Mouse (Mus musculus) right cerebral cortex, postnatal 10 days (tissue): ENCODE results near the gene Gm10663.

Source experiments
- DNase-seq, 2 experiments: peaks; one replicate each; pipeline ENCODE4 v3.0.0; 2021; ENCODE audit warnings: low spot score in 2 of 2

The Gm10663 gene

DNA sequence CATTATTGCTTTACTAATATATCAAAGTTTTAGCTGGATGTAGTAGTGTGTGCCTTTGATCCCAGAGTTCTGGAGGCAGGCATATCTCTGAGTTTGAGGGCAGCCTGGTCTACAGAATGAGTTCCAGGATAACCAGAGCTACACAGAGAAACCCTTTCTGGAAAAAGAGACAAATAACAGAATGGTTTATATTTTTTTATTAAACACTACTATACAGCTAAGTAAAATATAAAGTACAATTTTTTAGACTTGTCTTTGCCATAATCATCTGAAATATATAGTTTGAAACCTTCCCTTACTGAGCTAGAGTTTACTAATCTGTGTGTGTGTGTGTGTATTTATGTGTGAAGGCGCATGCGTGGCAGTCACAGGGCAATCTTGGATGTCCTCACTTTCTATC is at the start of gene Gm10663:
Gm10663 (plus strand) TSS at position 301 of the 400 bp plus-strand sequence.
- no peak for DNase-seq

DNA sequence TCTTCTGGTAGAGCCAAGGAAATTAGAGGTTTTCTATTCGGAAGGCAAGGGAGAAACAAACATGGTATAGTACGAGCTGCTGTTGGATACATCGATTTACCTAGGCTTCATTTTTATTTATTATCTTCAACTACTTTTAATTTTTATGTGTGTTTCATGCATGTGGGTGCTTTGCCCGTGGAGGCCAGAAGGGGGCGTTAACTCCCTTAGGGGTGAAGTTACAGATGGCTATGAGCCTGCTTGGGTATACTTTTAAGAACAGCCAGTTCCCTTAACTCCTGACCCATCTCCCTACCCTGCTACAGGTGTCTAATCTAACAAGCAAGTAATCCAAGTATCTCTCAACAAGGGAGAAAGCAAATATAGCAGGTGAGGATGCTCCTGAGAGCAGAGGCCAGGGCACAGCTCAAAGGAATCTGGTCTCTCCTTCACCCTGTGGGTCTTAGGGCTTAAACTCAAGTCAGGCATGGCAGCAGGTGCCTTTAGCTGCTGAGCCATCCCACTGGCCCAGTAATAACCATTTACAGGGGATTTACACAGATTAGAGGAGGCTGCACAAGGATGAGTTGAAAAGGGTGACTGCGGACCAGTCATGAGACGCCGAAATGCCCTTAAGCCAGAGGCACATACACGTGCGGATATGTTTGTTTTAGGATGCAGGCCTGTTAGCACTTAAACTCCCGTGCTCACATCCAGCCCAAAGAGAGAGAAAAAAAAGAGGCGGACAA is 45.7 kb upstream of the Gm10663 start:
- DNase-seq, result no peak

DNA sequence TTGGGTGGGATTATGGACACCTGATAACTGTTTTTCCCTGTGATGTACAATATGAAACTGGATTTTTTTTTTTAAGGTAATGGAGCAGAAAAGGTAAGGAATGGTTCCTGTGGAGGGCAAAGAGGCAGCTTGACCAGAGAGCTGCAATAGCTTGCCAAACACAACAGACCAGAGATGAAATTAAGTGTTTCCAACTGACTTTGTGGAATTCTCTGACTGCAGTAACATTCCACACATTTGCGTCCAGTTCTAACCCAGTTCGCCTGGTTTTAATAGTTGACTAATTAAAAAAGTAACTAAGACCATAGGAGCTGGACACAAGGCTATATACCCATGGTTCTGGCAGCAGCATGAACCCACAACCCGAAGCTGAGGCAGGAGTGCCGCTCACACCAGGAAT is 45.1 kb upstream of the Gm10663 start:
- DNase-seq, result no peak

DNA sequence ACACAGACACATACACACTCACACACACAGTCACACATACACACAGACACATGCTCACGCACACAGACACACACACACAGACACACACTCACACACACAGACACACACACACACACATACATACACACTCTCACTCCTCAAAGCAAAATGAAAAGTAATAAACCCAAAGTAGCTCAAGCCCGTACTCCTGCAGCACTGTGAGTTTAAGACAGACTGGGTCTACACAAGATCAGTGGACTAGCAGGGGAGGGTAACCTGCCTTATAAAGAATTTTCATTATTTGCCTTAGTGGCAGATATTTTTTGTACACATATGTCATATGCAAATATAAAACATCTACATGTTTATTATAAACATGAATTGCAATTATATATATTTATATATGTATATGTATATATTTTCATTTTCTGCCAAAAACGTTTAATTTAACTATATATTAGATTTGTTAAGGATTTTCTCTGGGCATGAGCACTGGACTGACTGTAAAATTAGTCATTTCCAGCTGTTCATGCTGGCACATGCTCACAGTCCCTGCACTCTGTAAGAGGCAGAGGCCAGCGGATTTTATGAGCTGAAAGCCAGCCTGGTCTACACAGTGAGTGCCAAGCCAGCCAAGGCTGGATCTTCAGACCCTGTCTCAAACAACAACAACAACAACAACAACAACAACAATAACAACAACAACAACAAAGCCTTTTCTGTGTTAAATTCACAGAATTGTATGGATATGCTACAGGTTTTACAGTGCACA is 43.9 kb upstream of the Gm10663 start:
- no peak for DNase-seq

DNA sequence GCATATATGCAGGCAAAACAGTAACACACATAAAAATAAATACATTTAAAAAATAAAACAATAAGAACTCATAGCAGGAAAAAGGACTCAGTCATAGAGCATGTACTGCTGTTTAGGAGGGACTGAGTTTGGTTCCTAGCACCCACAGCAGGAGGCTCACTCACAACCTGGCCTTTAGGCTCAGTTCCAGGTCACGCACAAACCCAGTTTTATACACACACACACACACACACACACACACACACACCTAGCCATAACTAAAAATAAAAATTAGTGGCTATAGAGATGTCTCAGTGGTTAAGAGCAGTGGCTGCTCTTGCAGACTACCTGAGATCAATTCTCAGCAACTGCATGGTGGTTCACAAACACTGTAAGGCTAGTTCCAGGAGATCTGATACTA is 42.7 kb upstream of the Gm10663 start:
- no peak for DNase-seq

DNA sequence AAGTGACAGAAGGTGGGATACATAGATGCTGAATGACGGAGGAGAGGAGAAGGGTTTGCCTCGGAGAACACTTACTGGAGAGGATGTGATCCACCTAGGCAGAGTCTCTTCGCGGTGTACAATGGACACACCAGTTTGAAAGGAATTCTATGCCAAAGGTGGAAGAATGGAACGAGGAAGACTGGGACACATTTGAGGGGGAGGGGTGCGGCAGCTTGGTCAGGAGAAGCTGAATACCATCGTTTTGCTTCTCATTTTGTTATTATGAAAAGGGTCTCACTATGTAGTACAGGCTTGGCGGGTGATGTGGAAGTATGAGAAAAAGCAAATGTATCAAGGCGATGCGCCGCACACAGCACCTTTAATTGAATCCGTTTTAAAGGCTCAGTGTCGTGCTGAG is 41.8 kb upstream of the Gm10663 start:
- DNase-seq, result no peak

DNA sequence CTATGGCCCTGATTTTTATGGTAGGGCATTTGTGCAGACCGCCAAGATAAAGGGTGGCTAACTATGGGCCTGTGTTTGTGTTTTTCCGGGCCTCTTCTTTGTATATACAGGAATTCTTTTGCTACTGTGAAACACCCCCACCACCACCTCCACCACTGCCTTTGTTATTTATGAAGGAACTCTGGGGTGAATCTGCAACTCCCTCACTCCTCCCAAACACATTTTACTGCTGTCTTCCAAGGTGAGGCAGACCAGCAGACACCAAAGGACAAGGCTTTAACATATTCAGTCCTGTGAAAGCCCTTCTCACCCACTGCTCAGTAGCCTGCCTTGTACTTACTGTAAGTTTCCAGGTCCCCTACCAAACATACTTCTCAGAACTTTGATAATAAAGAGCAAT is 40.7 kb upstream of the Gm10663 start:
- no peak for DNase-seq

DNA sequence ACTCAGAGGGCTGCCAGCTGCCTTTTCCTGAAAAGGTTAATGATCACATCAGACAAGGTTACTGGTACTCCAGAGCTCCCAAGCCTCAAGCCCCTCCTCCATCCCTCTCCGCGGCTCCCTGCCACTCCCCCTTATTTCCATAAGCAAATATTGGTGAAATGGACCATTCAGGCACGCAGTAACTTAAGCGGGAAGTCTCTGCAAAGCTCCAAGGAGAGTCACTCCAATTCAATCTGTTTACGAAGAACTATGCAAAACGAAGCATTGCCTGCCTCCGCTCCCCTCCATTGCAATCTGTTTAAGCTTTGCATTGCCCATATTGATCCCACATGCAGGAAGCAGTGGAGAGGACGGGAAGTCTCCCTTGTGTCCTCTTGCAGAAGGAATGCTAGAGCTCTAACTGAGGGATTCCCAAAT is 37.7 kb upstream of the Gm10663 start, which contains the start of gene Apela:
Apela (minus strand) TSS at position 220 of the 417 bp plus-strand sequence.
- DNase-seq, result peak; percentile 23 to 26

DNA sequence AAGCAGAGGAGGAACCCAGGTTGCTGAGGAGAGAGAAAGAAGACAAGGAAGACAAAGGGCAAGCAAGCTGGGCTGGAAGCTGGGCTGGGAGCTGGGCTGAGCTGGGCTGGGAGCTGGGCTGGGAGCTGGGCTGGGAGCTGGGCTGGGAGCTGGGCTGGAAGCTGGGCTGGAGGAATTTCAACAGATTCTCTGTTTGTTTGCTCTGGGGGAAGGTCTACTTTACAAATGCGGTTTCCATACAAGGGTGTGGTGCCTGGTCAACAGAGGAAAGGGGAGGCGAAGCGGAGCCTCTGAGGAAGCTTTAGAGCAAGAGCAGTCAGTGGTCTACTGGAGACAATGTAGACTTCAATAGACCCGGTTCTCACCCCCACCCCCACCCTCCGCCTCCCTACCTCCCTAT is 28.3 kb upstream of the Gm10663 start:
- DNase-seq, result no peak

DNA sequence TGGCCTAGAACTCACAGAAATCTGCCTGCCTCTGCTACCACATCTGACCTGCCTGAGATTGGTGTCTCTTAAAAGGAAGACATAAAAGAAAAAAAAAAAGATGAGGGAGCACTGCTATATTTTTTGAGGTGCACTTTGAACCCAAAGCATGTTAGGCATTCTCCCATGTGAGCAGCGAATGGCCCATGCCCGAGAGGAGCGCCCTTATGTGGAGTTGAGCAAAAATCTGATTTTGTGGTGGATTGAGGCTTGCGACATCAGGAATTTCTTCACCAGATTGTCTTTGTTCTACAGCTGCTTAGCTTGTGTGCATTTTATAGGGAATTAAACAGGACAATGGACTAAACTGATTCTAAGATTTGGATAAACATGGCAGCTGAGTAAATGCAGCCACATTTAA is 27.6 kb upstream of the Gm10663 start:
- DNase-seq, result no peak

DNA sequence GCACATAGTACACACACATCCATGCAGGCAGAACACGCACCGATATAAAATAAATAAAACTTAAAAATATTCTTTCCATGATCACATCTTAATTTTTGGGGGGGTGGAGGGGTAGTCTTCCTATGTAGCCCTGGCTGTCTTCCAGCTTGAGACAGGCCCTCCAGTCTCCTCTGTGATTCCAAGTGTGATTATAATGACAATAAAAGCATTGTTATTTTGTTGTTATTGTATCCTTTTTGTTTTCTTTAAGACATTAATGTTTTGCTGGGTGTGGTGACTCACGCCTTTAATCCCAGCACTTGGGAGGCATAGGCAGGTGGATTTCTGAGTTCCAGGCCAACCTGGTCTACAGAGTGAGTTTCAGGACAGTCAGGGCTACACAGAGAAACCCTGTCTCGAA is 27.0 kb upstream of the Gm10663 start:
- no peak for DNase-seq

DNA sequence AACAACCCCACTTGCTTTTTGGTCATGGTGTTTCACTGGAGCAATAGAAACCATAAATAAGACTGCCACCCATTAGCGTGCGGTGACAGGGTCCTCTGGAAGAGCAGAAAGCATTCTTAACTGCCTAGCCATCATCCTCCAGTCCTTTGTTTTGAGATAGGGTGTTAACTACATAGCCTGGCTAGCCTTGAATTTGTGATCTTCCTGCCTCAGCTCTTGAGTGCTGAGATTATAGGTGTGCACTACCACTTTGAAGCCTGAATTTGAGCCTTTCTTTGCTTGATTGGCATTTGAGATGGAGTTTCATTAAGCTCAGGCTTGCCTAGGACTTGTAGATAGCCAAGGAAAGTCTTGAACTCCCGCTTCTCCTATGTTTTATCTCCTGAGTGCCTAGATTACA is 21.3 kb upstream of the Gm10663 start:
- DNase-seq, result no peak

DNA sequence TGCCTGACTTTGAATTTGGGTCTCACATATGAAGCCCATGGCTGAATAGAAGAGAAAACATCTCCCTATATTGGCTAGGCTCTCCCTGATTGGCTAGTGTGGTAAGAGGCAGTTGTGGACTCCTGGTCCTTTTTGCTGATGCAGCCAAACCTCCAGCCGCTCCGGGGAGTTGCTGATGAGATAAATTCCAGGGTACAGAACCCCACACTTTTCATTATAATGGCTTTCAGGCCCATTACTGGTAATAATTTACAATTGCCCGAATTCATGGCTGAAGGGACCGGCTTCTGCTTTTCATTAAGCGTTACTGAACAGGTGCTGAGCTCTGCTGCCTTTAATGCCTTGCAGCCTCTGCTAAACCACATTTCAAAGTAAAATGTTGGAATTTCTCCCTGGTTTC is 20.9 kb upstream of the Gm10663 start:
- no peak for DNase-seq

DNA sequence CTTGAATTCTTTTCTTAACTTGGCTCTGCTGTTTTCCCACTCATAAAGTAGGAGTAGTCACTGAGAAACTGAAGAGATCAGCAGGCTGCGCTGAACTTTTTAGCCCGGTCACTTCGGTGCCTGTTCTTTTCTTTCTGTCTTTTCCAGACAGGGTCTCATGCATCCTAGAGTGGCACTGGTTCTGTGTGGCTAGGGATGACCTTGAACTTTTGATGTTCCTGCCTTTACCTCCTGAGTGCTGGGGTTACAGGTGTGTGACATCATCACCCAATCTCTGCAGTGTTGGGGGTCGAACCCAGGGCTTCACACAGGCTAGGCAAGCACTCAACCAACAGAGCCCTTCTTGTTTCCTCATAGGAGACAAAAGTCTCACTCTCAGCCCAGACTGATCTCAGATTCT is 18.1 kb upstream of the Gm10663 start:
- DNase-seq, result no peak

DNA sequence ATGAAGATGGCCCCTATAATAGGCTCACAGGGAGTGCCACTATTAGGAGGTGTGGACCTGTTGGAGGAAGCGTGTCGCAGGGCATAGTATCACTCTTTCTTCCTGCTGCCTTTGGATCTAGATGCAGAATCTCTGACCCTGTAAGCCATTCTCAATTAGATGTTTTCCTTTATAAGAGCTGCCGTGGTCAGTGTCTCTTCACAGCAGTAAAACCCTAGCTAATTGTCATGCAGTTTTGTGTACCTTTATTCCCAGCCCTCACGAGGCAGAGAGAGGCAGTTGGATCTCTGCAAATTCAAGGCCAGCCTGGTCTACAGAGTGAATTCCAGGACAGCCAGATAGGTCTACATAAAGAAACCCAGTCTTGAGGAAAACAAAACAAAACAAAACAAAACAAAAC is 12.6 kb upstream of the Gm10663 start:
- DNase-seq, result no peak

DNA sequence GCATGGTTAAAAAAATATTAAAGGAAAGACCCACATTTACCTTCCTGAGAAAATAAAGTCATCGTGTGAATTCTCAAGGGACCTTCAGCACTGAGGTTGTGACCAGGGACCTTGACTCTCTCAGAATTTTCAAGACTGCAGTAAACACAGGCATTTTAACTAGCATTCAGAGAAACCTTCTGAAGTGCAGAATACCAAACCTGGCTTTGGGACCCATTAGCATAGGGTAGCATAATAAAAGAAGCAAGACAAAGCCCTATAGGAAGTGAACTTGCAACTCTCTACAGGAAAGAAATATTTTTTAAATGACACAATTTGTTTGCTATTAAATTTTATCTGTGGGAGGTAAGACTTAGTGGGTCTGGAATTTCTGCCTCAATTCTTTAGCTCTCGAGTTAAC is 10.8 kb upstream of the Gm10663 start:
- DNase-seq, result no peak

DNA sequence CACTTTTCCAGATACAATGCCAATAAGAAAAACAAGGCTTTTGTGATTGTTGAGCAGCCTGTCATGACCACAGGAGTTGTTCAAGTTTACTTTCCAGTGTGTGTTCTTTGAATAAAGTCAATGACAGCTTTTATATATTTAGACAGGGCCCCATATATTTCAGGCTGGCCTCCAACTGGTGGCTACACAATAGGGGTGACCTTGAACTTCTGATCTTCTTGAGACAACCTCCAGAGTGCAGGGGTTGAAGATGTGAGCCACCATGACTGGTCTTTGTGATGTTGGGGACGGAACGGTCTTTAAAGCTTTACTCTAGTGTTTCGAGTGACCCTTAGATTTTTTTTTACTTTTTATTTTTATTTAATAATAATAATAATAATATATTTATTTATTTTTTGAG is 9.2 kb upstream of the Gm10663 start:
- no peak for DNase-seq

DNA sequence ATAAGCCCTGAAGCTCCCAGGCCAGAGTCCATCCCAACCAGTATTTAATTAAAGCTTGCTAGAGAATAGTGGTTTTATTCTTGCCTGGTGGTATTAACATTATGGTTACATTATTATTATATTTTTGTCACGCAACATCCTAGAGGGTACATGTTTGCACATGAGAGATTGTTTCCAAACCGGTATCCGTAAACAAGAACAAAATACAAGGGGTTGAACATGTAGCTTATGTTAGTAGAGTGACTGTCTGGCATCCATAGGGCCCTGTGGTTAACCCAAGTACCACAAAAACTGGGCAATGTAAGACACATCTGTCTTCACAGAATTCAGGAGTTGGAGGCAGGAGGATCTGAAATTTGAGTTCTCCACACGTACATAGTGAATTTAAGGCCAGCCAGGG is 7.8 kb upstream of the Gm10663 start:
- DNase-seq, result no peak

DNA sequence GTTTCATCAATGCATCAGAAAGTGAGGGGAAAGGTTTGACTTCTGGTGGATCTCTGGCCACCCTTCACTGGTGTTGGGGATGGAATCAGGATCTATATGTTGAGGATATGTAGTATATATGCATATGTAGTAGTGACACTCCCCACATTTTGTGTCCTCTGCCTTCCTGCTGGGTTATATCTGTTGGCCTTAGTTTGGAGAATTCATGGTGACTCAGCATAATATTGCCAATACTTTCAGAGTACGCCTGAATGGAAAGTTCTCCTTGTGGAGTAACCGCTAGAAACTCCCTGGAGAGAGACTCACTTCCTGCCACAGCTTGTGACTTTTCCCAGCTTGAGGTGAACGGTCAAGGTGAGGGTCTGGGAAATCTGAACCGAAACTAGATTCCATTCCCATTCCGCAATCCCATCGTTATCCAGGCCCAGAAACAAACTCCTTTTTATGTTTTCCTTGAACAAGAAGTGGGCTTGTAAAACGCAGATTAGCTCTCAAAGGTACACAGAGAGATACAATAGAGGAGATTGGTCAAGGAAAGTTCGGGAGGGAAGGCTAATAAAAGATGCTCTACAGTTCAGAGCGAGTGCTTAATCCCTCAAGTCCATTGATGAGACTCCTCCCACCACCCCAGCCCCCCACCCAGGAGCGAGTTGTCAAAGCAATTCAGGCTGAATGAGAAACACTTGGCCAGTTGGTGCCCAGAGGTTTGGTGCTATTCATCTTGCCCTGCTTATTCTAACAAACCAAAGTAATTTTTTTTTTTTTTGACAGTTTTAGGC is 7.0 kb upstream of the Gm10663 start:
- DNase-seq, result no peak

DNA sequence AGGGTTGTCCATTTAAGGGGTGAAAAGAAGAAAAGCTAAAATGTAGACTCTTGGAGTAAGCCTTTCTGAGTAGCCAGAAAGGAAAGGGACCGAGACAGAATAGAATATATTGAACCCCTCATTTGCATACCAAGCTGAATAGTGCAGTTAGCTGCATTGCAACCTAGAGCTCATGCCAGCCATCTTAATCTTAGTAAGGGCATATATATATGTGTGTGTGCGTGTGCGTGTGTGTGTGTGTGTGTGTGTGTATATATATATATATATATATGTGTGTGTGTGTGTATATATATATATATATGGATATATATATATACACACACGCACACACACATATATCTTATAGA is 6.4 kb upstream of the Gm10663 start:
- no peak for DNase-seq

DNA sequence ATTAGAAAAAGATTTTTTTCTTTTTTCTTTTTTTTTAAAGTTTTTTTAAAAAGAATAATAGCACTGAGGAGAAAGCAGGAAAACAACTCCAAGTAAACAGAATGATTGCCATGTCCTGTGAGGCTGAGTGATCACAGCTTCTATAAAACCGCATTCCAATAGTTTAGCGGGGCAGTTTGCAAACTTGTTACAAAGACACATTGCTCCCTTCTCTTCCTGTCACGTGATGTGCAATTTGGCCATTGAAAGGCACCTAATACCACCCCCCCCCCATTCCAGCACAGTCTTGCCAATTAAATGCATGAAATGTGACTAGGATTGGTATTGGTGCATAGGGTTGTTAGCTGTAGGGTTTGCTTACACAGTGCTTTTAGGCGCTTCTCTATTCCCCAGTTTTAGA is 3.8 kb upstream of the Gm10663 start:
- DNase-seq, result no peak

DNA sequence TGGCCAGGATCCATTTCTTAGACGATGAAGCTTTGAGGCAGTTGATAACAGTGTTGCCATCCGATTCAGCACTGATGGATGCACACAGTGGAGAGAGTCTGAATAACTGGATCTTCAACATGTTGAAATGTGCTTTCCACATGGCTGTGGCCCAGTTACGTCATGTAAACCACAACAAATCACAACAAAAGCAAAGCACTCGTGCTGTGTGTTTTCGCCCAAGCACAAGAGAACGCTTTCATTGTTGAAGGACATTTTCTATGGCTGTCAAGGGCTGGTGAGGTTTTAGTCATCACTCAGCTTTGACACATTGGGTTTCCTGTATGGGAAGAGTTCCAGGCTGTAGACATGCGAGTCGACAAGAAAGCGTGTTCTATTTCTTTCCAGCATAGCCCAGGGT is 5.9 kb downstream of the Gm10663 start:
- DNase-seq, result no peak

DNA sequence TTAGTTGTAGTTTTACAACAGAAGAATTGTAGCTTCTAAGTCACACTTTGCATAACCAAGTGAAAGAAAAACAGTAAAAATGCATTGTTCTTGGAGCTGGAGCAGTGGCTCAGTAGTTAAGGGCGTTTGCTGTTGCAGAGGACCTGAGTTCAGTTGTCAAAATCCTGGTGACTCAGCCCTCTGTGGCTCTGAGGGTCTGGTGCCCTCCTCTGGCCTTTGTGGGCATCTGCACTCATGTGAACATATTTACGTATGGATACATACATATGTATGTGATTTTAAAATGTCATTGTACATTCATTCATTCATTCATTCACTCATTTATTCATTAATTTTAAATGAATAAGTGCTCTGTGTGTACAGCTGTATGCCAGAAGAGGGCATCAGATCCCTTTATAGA is 10.8 kb downstream of the Gm10663 start:
- DNase-seq, result no peak
